Mouse (Mus musculus): ENCODE results near the gene Gm14124. TPM values are rescaled to one million over a fixed set of nuclear protein-coding genes. Genes with fewer than 3 reads are reported as not detected.
A peak's percentile ranks its signal among the peaks of the same experiment; 100 is the strongest.
"Not testable (repeated sequence)": the region's sequence is repeated elsewhere in the genome, so short reads cannot be mapped to it uniquely, and the experiment has no call there.

Gene Gm14124
- total RNA-seq (2021) (under 1 TPM in 1 of 2 experiments, not detected in 1; 0.08 TPM), polyA plus RNA-seq (2012; rRNA removed) (not detected in 2 replicates)
- long read RNA-seq: 0 reads

GRCm38 (mm10) chr2:150257291-150257690, at the start of gene Gm14124:
Gene Gm14124, plus strand, starts transcription at chr2:150257517.
- 54% methylated on average over 4 of the region's 4 CpGs for WGBS
- H3K27me3 ChIP-seq (ENCODE audit: control insufficient read depth, insufficient read depth, low read length); H3K4me3 ChIP-seq; intact Hi-C loops (cut with DNase I); H3K27ac ChIP-seq; H3K4me1 ChIP-seq (ENCODE audit: control insufficient read depth, insufficient read depth, low read length); H3K36me3 ChIP-seq (ENCODE audit: control insufficient read depth, insufficient read depth, low read length); H3K9ac ChIP-seq (ENCODE audit: low read depth, low read length); DNase-seq; H3K79me2 ChIP-seq (replicated peaks; ENCODE audit: control insufficient read depth, insufficient read depth, low read length): not testable (repeated sequence)

- intact Hi-C loops (cut with DNase I); H3K27ac ChIP-seq: not testable (repeated sequence)
- under 1% methylated on average over 15 of the region's 15 CpGs for WGBS
Measured at GRCm38 (mm10) chr2:150217600-150218362, 39.5 kb upstream of the Gm14124 start, which contains the start of gene Zfp937. Gene Zfp937, plus strand, starts transcription at chr2:150218073.

GRCm38 (mm10) chr2:150218363-150218725, 39.0 kb upstream of the Gm14124 start:
- H3K4me1 ChIP-seq (ENCODE audit: control insufficient read depth, insufficient read depth, low read length); intact Hi-C loops (cut with DNase I); H3K36me3 ChIP-seq (ENCODE audit: control insufficient read depth, insufficient read depth, low read length); DNase-seq; H3K27ac ChIP-seq; H3K9ac ChIP-seq (ENCODE audit: low read depth, low read length); H3K27me3 ChIP-seq (ENCODE audit: control insufficient read depth, insufficient read depth, low read length); H3K79me2 ChIP-seq (replicated peaks; ENCODE audit: control insufficient read depth, insufficient read depth, low read length): not testable (repeated sequence)
- WGBS: 13% methylated on average over 4 of the region's 4 CpGs
- H3K4me3 ChIP-seq: peak overlapping the region; percentile 39; the same call in 1 of the 2 replicates

More at GRCm38 (mm10) chr2:150217600-150218362, 39.5 kb upstream of the Gm14124 start, which contains the start of gene Zfp937:
- peak within 1 kb of the TSS; percentile 39 for H3K4me3 ChIP-seq
- not testable (repeated sequence) for H3K79me2 ChIP-seq (replicated peaks; ENCODE audit: control insufficient read depth, insufficient read depth, low read length); H3K36me3 ChIP-seq (ENCODE audit: control insufficient read depth, insufficient read depth, low read length); H3K4me1 ChIP-seq (ENCODE audit: control insufficient read depth, insufficient read depth, low read length); H3K27me3 ChIP-seq (ENCODE audit: control insufficient read depth, insufficient read depth, low read length)
- DNase-seq: peak; percentile 72 to 87
- 0 out of 2 replicates have a peak within 1 kb of the TSS, but pooled peaks have one; percentile 18 for H3K9ac ChIP-seq (ENCODE audit: low read depth, low read length)

- H3K4me1 ChIP-seq (ENCODE audit: control insufficient read depth, insufficient read depth, low read length); intact Hi-C loops (cut with DNase I); H3K4me3 ChIP-seq; H3K79me2 ChIP-seq (replicated peaks; ENCODE audit: control insufficient read depth, insufficient read depth, low read length); H3K27ac ChIP-seq; H3K27me3 ChIP-seq (ENCODE audit: control insufficient read depth, insufficient read depth, low read length); H3K9ac ChIP-seq (ENCODE audit: low read depth, low read length); DNase-seq; H3K36me3 ChIP-seq (ENCODE audit: control insufficient read depth, insufficient read depth, low read length): not testable (repeated sequence)
Measured at GRCm38 (mm10) chr2:150223263-150223662, 34.1 kb upstream of the Gm14124 start.

GRCm38 (mm10) chr2:150243211-150243610, 14.1 kb upstream of the Gm14124 start:
- intact Hi-C loops (cut with DNase I): no loop called here

GRCm38 (mm10) chr2:150255491-150255890, 1.8 kb upstream of the Gm14124 start, which contains the start of gene Gm21994:
Gene Gm21994, minus strand, starts transcription at chr2:150255591.
- not testable (repeated sequence) for H3K79me2 ChIP-seq (replicated peaks; ENCODE audit: control insufficient read depth, insufficient read depth, low read length)

More at GRCm38 (mm10) chr2:150243211-150243610, 14.1 kb upstream of the Gm14124 start:
- no peak overlapping the region for H3K9ac ChIP-seq (ENCODE audit: low read depth, low read length)
- no peaks in the 10 kb centered on the region for H3K27me3 ChIP-seq (ENCODE audit: control insufficient read depth, insufficient read depth, low read length)
- H3K4me3 ChIP-seq: no peak overlapping the region
- TF ChIP-seq CTCF (IDR thresholded peaks at IDR 0.05): no peak
- TF ChIP-seq EP300 (IDR thresholded peaks at IDR 0.05; ENCODE audit: insufficient read depth, low read depth, low read length): no peak
- no peak for TF ChIP-seq POLR2A (IDR thresholded peaks at IDR 0.05; ENCODE audit: insufficient read depth, low read depth, low read length)
- H3K27ac ChIP-seq: no peak overlapping the region
- WGBS: 82% methylated on average over 2 of the region's 2 CpGs
- H3K36me3 ChIP-seq (ENCODE audit: control insufficient read depth, insufficient read depth, low read length): no peaks in the 10 kb centered on the region
- no peaks in the 10 kb centered on the region for H3K4me1 ChIP-seq (ENCODE audit: control insufficient read depth, insufficient read depth, low read length)
- H3K79me2 ChIP-seq (replicated peaks; ENCODE audit: control insufficient read depth, insufficient read depth, low read length): no peaks in the 10 kb centered on the region
- no peak for DNase-seq

GRCm38 (mm10) chr2:150256861-150257260, 456 bp upstream of the Gm14124 start:
- WGBS: 54% methylated on average over 2 of the region's 2 CpGs
- H3K36me3 ChIP-seq (ENCODE audit: control insufficient read depth, insufficient read depth, low read length); H3K79me2 ChIP-seq (replicated peaks; ENCODE audit: control insufficient read depth, insufficient read depth, low read length); H3K9ac ChIP-seq (ENCODE audit: low read depth, low read length); H3K27ac ChIP-seq; DNase-seq; H3K27me3 ChIP-seq (ENCODE audit: control insufficient read depth, insufficient read depth, low read length); H3K4me1 ChIP-seq (ENCODE audit: control insufficient read depth, insufficient read depth, low read length); intact Hi-C loops (cut with DNase I); H3K4me3 ChIP-seq: not testable (repeated sequence)

More at GRCm38 (mm10) chr2:150255491-150255890, 1.8 kb upstream of the Gm14124 start, which contains the start of gene Gm21994:
- intact Hi-C loops (cut with DNase I); DNase-seq; H3K4me3 ChIP-seq; H3K4me1 ChIP-seq (ENCODE audit: control insufficient read depth, insufficient read depth, low read length); H3K36me3 ChIP-seq (ENCODE audit: control insufficient read depth, insufficient read depth, low read length); H3K27me3 ChIP-seq (ENCODE audit: control insufficient read depth, insufficient read depth, low read length); H3K9ac ChIP-seq (ENCODE audit: low read depth, low read length); H3K27ac ChIP-seq: not testable (repeated sequence)
- 29% methylated on average over 2 of the region's 2 CpGs for WGBS

All from heart, adult 2 months (tissue).